ENCODE assay signal across 22 mouse cellular contexts in genomic region chr1:82329237-82329953, GRCm38 (mm10). TPM values are rescaled to one million over a fixed set of nuclear protein-coding genes. Genes with fewer than 3 reads are reported as not detected.
DNase-seq lines count a peak whose midpoint lies in the region; ATAC-seq and TF ChIP-seq lines count a peak whose summit lies in the region.
"Had no signal": no experiment of that assay in that cellular context is flagged by ENCODE, and none has a peak within 500 bp of the region (broad histone marks: within the 10 kb centered on the region; RNA-seq: fewer than 3 reads in every experiment).

No protein-coding gene starts in this region.

- H3K27me3 ChIP-seq in midbrain, embryonic 11.5 days (ENCODE audit: control insufficient read depth, insufficient read depth, low read length) = no peaks in the 10 kb centered on the region
- no peaks in the 10 kb centered on the region for H3K27me3 ChIP-seq in midbrain, embryonic 10.5 days (ENCODE audit: low read depth, poor library complexity, severe bottlenecking)
- no peaks in the 10 kb centered on the region for H3K27me3 ChIP-seq in forebrain, embryonic 12.5 days
- H3K27me3 ChIP-seq in forebrain, postnatal 0 days (ENCODE audit: insufficient read depth, low read length) = no peaks in the 10 kb centered on the region
- H3K27me3 ChIP-seq: embryonic facial prominence, embryonic 15.5 days; heart, embryonic 12.5 days had no signal

- H3K4me1 ChIP-seq in midbrain, embryonic 11.5 days (ENCODE audit: control insufficient read depth, insufficient read depth, low read length) = peaks cover 2% of the 10 kb centered on the region; the same call in 1 of the 2 replicates
- peaks cover 13% of the 10 kb centered on the region for H3K4me1 ChIP-seq in midbrain, embryonic 10.5 days
- peaks cover 20% of the 10 kb centered on the region for H3K4me1 ChIP-seq in forebrain, embryonic 12.5 days
- H3K4me1 ChIP-seq in forebrain, postnatal 0 days (ENCODE audit: insufficient read depth) = no peaks in the 10 kb centered on the region
- H3K4me1 ChIP-seq: embryonic facial prominence, embryonic 15.5 days had no signal

- H3K4me3 ChIP-seq in midbrain, embryonic 11.5 days (ENCODE audit: low read depth, low read length) = no peak overlapping the region
- H3K4me3 ChIP-seq in midbrain, embryonic 10.5 days = no peak overlapping the region
- no peak overlapping the region for H3K4me3 ChIP-seq in forebrain, embryonic 12.5 days (replicated peaks)
- no peak overlapping the region for H3K4me3 ChIP-seq in forebrain, postnatal 0 days (ENCODE audit: low read depth, low read length)
- H3K4me3 ChIP-seq: embryonic facial prominence, embryonic 15.5 days; heart, embryonic 12.5 days; left cerebral cortex, adult 2 months had no signal

- no peak overlapping the region for H3K4me2 ChIP-seq in midbrain, embryonic 11.5 days
- no peak overlapping the region for H3K4me2 ChIP-seq in forebrain, embryonic 12.5 days
- H3K4me2 ChIP-seq in forebrain, postnatal 0 days (ENCODE audit: low read depth) = no peak overlapping the region
- H3K4me2 ChIP-seq: embryonic facial prominence, embryonic 15.5 days; heart, embryonic 12.5 days; liver, embryonic 11.5 days had no signal

- no peak for DNase-seq in midbrain, embryonic 11.5 days (ENCODE audit: low spot score, missing footprints)
- DNase-seq in midbrain, embryonic 10.5 days (ENCODE audit: low spot score) = no peak
- no peak for DNase-seq in forebrain, postnatal 0 days
- DNase-seq in retina, postnatal 1 day = peak; percentile 24
- DNase-seq in cerebellum, postnatal 25 days = no peak
- DNase-seq in heart, postnatal 4 days = no peak
- DNase-seq: adrenal gland, postnatal 14 days; cerebellum, adult 11 months; heart, postnatal 14 days; kidney, adult 2 months; kidney, postnatal 14 days; lung, adult 2 months; right cerebral cortex, adult 18-20 months; thymus, postnatal 14 days had no signal

- ATAC-seq in midbrain, embryonic 11.5 days (ENCODE audit: low FRiP score) = peak; percentile 58
- peak; percentile 61 for ATAC-seq in forebrain, embryonic 12.5 days (ENCODE audit: low FRiP score)
- peak; percentile 32; the same call in 1 of the 2 replicates for ATAC-seq in forebrain, postnatal 0 days
- ATAC-seq: inflammation-experienced regulatory T-cells, adult 6 months had no signal

- no peak for TF ChIP-seq CTCF in forebrain, postnatal 0 days (IDR thresholded peaks at IDR 0.05; ENCODE audit: low read depth)

- no peak overlapping the region for H3K9ac ChIP-seq in midbrain, embryonic 11.5 days (ENCODE audit: low read length)
- no peak overlapping the region for H3K9ac ChIP-seq in forebrain, embryonic 12.5 days
- no peak overlapping the region for H3K9ac ChIP-seq in forebrain, postnatal 0 days
- H3K9ac ChIP-seq: embryonic facial prominence, embryonic 15.5 days; heart, embryonic 12.5 days had no signal

- H3K27ac ChIP-seq in midbrain, embryonic 11.5 days (ENCODE audit: low read depth, low read length) = no peak overlapping the region
- H3K27ac ChIP-seq in midbrain, embryonic 10.5 days (replicated peaks) = no peak overlapping the region
- H3K27ac ChIP-seq in forebrain, embryonic 12.5 days = 0 out of 2 replicates have a peak overlapping the region, but pooled peaks have one; percentile 31
- no peak overlapping the region for H3K27ac ChIP-seq in forebrain, postnatal 0 days (ENCODE audit: low read depth, low read length)
- H3K27ac ChIP-seq: embryonic facial prominence, embryonic 15.5 days; left cerebral cortex, adult 2 months had no signal

- no peaks in the 10 kb centered on the region for H3K9me3 ChIP-seq in midbrain, embryonic 11.5 days (ENCODE audit: control insufficient read depth, low read length)
- H3K9me3 ChIP-seq in midbrain, embryonic 10.5 days (replicated peaks) = no peaks in the 10 kb centered on the region
- no peaks in the 10 kb centered on the region for H3K9me3 ChIP-seq in forebrain, embryonic 12.5 days
- H3K9me3 ChIP-seq in forebrain, postnatal 0 days (ENCODE audit: low read length) = no peaks in the 10 kb centered on the region
- H3K9me3 ChIP-seq: embryonic facial prominence, embryonic 15.5 days; heart, embryonic 12.5 days had no signal

- H3K36me3 ChIP-seq in midbrain, embryonic 11.5 days (ENCODE audit: control insufficient read depth, insufficient read depth, low read length) = no peaks in the 10 kb centered on the region
- H3K36me3 ChIP-seq in midbrain, embryonic 10.5 days = no peaks in the 10 kb centered on the region
- no peaks in the 10 kb centered on the region for H3K36me3 ChIP-seq in forebrain, embryonic 12.5 days (replicated peaks)
- H3K36me3 ChIP-seq in forebrain, postnatal 0 days (ENCODE audit: insufficient read depth) = no peaks in the 10 kb centered on the region
- H3K36me3 ChIP-seq: embryonic facial prominence, embryonic 15.5 days; heart, embryonic 12.5 days had no signal

- 60% methylated on average over 4 of the region's 4 CpGs for WGBS in midbrain, embryonic 11.5 days
- 74% methylated on average over 4 of the region's 4 CpGs for WGBS in midbrain, embryonic 10.5 days
- 30% methylated on average over 4 of the region's 4 CpGs for WGBS in forebrain, embryonic 12.5 days
- 10% methylated on average over 4 of the region's 4 CpGs for WGBS in forebrain, postnatal 0 days

RNA-seq across cellular contexts. Expression of gene Rhbdd1, which starts 13.1 kb away (rescaled TPM):
- polyA plus RNA-seq in midbrain, embryonic 11.5 days (2014; fragmentation: Nextera tagmentation; extraction: Ambion mirVana) = 7.2 and 7.7 TPM in 2 replicates
- 8.8 and 9.9 TPM in 2 replicates for polyA plus RNA-seq in midbrain, embryonic 10.5 days (2016; fragmentation: Nextera tagmentation; extraction: Ambion mirVana)
- 8.9 and 10.4 TPM in 2 replicates for polyA plus RNA-seq in forebrain, embryonic 12.5 days (2016; fragmentation: Nextera tagmentation; extraction: Ambion mirVana)
- 4.7 and 5.3 TPM in 2 replicates for total RNA-seq in forebrain, postnatal 0 days (2014; rRNA removed)
- polyA plus RNA-seq in forebrain, postnatal 0 days (2015; fragmentation: Nextera tagmentation; extraction: Ambion mirVana) = 1.7 and 2.2 TPM in 2 replicates
- total RNA-seq in heart, postnatal 4 days (2021) = 10 to 100 TPM; 11.6 to 11.8 TPM

RNA-seq across cellular contexts. Expression of gene Irs1, which starts 38.2 kb away (rescaled TPM):
- polyA plus RNA-seq in midbrain, embryonic 11.5 days (2014; fragmentation: Nextera tagmentation; extraction: Ambion mirVana) = 5.3 and 5.9 TPM in 2 replicates
- polyA plus RNA-seq in midbrain, embryonic 10.5 days (2016; fragmentation: Nextera tagmentation; extraction: Ambion mirVana) = 7.3 and 8.4 TPM in 2 replicates
- polyA plus RNA-seq in forebrain, embryonic 12.5 days (2016; fragmentation: Nextera tagmentation; extraction: Ambion mirVana) = 17.8 and 18.3 TPM in 2 replicates
- 32.7 and 45.3 TPM in 2 replicates for total RNA-seq in forebrain, postnatal 0 days (2014; rRNA removed)
- 3.0 and 4.4 TPM in 2 replicates for polyA plus RNA-seq in forebrain, postnatal 0 days (2015; fragmentation: Nextera tagmentation; extraction: Ambion mirVana)
- total RNA-seq in heart, postnatal 4 days (2021) = 10 to 100 TPM; 39.4 to 43.1 TPM
- total RNA-seq: granulocyte monocyte progenitor cell, adult 5-6 weeks; megakaryocyte-erythroid progenitor cell, adult 5-6 weeks had no signal
- polyA plus RNA-seq: inflammation-experienced regulatory T-cells, adult 6 months had no signal
